Mouse (Mus musculus): Measurements from ENCODE around the gene Dppa2. TPM values are rescaled to one million over a fixed set of nuclear protein-coding genes. Genes with fewer than 3 reads are reported as not detected.

The Dppa2 gene
- polyA plus RNA-seq, 1 experiment from 2014 or later, result not detected

- no peak for ATAC-seq (ENCODE audit: insufficient number of reproducible peaks, low FRiP score, low TSS enrichment, low read depth)
- Histone ChIP-seq H3K27ac (no peak overlapping the region), H3K9ac (no peak overlapping the region), H3K36me3 (no peaks in the 10 kb centered on the region), H3K9me3 (no peaks in the 10 kb centered on the region), H3K27me3 (no peaks in the 10 kb centered on the region), H3K4me3 (no peak overlapping the region), H3K4me1 (no peaks in the 10 kb centered on the region), H3K4me2 (no peak overlapping the region)
- WGBS, result 78% methylated on average over 5 of the region's 5 CpGs
Observed at GRCm38 (mm10) chr16:48355716-48356115, 52.0 kb downstream of the Dppa2 start.

- H3K9me3 ChIP-seq, result no peaks in the 10 kb centered on the region
- H3K27me3 ChIP-seq, result no peaks in the 10 kb centered on the region
- no peak overlapping the region for H3K27ac ChIP-seq
- WGBS, result 93% methylated on average over 1 of the region's 1 CpGs
- H3K4me1 ChIP-seq, result no peaks in the 10 kb centered on the region
- no peaks in the 10 kb centered on the region for H3K36me3 ChIP-seq
- no peak overlapping the region for H3K4me3 ChIP-seq
- H3K4me2 ChIP-seq, result no peak overlapping the region
- no peak for ATAC-seq (ENCODE audit: insufficient number of reproducible peaks, low FRiP score, low TSS enrichment, low read depth)
- H3K9ac ChIP-seq, result no peak overlapping the region
Observed at GRCm38 (mm10) chr16:48356417-48356816, 52.7 kb downstream of the Dppa2 start.

GRCm38 (mm10) chr16:48360887-48361286 lies 57.2 kb downstream of the Dppa2 start:
- Histone ChIP-seq H3K9ac (no peak overlapping the region), H3K4me3 (no peak overlapping the region), H3K27ac (no peak overlapping the region), H3K9me3 (no peaks in the 10 kb centered on the region), H3K36me3 (no peaks in the 10 kb centered on the region), H3K4me2 (no peak overlapping the region), H3K27me3 (no peaks in the 10 kb centered on the region), H3K4me1 (no peaks in the 10 kb centered on the region)
- no peak for ATAC-seq (ENCODE audit: insufficient number of reproducible peaks, low FRiP score, low TSS enrichment, low read depth)
- 90% methylated on average over 12 of the region's 12 CpGs for WGBS

GRCm38 (mm10) chr16:48366801-48367200 lies 63.1 kb downstream of the Dppa2 start:
- 82% methylated on average over 5 of the region's 5 CpGs for WGBS

GRCm38 (mm10) chr16:48368096-48368495 lies 64.4 kb downstream of the Dppa2 start:
- H3K9me3 ChIP-seq, result no peaks in the 10 kb centered on the region
- 90% methylated on average over 2 of the region's 2 CpGs for WGBS

More at GRCm38 (mm10) chr16:48366801-48367200, 63.1 kb downstream of the Dppa2 start:
- H3K27me3 ChIP-seq, result no peaks in the 10 kb centered on the region
- H3K4me1 ChIP-seq, result no peaks in the 10 kb centered on the region
- H3K4me2 ChIP-seq, result no peak overlapping the region
- ATAC-seq (ENCODE audit: insufficient number of reproducible peaks, low FRiP score, low TSS enrichment, low read depth), result no peak
- H3K4me3 ChIP-seq, result no peak overlapping the region
- no peaks in the 10 kb centered on the region for H3K36me3 ChIP-seq
- H3K27ac ChIP-seq, result no peak overlapping the region
- H3K9ac ChIP-seq, result no peak overlapping the region
- H3K9me3 ChIP-seq, result no peaks in the 10 kb centered on the region

More at GRCm38 (mm10) chr16:48368096-48368495, 64.4 kb downstream of the Dppa2 start:
- Histone ChIP-seq H3K4me2 (no peak overlapping the region), H3K4me1 (no peaks in the 10 kb centered on the region), H3K27ac (no peak overlapping the region), H3K9ac (no peak overlapping the region), H3K4me3 (no peak overlapping the region), H3K27me3 (no peaks in the 10 kb centered on the region), H3K36me3 (no peaks in the 10 kb centered on the region)
- no peak for ATAC-seq (ENCODE audit: insufficient number of reproducible peaks, low FRiP score, low TSS enrichment, low read depth)

Other genes starting within 250 kb of the Dppa2 start
- gene Dppa4, start 20.2 kb upstream of the Dppa2 start, polyA plus RNA-seq (2015; fragmentation: Nextera tagmentation; extraction: Ambion mirVana), result not detected in 2 replicates
- not detected in 2 replicates for gene Gm5485, start 108.5 kb downstream of the Dppa2 start, polyA plus RNA-seq (2015; fragmentation: Nextera tagmentation; extraction: Ambion mirVana)
- 0.17 and 0.18 TPM in 2 replicates for gene Morc1, start 127.3 kb downstream of the Dppa2 start, polyA plus RNA-seq (2015; fragmentation: Nextera tagmentation; extraction: Ambion mirVana)

All from limb, embryonic 15.5 days (tissue).